Mouse (Mus musculus) 416B (cell line): ENCODE measurements around the gene Slc41a2.
"Not testable (repeated sequence)": the region's sequence is repeated elsewhere in the genome, so short reads cannot be mapped to it uniquely, and the experiment has no call there.

Source experiments
- DNase-seq: peaks from one replicate; pipeline ENCODE4 v3.0.0; 2011; ENCODE audit warnings: low read depth

Slc41a2 gene

DNA sequence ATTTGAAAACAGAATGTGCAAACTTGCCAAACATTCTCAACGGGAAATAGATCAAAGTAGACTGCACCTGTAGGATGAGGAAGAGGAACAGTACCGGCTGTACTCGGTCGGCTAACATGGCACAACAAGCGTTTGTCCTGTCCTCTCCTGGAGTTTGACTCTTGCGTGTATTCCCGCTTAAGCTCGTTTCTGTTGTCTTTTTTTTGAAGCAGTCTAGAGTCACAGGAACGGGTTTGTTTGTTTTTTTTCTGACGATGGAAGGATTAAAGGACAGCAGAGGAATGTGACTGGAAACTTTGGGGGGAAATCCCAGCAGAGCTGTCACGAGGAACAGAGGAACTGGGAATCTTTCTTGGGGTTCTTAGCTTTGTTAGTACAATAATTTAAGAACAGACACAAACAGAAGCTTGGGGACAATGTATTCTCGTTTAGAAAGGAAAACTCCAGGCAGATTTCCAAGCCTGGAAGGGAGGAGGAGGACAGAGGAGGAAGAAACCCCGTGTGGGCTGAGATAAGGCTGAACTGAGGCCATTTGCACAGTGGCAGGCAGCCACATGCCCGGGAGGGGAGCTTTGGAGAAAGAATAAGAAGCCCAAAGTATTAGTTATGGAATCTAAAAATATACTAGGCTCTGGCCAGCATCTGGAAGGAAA, 16.1 kb upstream of the Slc41a2 start:
- DNase-seq = no peak

DNA sequence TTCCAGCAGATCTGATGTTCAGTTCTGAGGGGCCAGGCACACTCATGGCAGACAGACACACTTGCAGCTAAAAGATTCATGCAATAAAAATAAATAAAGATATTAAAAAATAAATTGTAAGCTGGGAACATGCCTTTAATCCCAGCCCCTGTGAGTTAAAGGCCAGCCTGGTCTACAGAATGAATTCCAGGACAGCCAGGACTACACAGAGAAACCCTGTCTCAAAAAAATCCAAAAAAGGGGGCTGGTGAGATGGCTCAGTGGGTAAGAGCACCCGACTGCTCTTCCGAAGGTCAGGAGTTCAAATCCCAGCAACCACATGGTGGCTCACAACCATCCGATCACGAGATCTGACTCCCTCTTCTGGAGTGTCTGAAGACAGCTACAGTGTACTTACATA, 14.1 kb upstream of the Slc41a2 start:
- DNase-seq = not testable (repeated sequence)

DNA sequence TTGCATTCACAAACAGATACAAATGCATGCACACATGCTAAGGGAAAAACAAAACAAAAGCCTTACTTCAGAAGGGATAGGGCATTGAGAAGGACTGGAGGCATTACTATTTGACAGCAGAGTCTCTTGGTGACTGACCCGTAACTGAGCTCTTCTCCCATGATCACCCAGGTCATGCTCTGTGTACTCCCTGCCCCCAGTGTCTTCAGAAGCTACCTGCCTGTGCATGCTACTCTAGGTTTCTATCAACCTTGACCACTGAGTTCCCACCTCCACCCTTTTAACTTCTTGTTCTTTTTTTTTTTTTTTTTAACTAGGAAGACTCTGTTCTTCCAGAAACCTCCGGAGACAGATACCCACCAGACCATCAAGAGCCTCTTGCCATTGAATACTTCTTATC, 13.0 kb upstream of the Slc41a2 start:
- no peak for DNase-seq

DNA sequence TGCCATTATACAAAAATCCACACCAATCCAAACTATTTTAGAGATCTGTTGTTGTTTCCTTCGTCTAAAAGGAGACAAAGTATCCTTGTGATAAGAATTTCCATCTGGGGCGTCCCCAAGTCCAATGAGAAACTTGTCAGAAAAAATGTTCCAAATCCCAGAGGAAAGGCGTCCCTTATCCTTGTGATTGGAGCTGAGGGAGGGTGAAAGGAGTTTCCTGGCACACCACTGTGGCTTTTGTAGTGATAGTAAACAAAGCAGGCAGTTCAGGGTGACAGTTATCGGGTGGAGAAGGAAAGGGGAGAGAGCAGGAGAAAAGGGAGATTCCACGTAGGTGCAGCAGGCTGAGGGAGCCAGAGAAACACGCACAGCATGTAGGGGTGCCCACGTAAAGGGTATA, 9.8 kb upstream of the Slc41a2 start:
- no peak for DNase-seq

DNA sequence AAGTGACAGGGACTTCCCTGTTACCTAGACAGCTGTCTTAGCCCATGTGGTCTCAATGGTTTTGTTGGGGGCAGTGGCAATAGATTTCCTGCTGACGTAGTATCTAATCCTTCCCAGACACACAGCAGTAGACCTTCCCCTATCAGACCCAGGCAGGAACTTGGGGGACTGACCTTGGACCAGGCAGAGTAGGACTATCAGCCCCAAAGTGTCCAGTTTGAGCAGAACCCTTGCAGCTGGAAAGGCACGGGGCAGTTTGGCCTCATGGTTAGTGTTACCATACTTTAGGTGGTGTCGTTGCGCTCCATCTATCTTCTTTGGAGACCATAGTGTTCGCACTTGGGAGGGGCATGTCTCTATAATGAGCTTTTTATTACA, 8.7 kb upstream of the Slc41a2 start:
- DNase-seq = no peak

DNA sequence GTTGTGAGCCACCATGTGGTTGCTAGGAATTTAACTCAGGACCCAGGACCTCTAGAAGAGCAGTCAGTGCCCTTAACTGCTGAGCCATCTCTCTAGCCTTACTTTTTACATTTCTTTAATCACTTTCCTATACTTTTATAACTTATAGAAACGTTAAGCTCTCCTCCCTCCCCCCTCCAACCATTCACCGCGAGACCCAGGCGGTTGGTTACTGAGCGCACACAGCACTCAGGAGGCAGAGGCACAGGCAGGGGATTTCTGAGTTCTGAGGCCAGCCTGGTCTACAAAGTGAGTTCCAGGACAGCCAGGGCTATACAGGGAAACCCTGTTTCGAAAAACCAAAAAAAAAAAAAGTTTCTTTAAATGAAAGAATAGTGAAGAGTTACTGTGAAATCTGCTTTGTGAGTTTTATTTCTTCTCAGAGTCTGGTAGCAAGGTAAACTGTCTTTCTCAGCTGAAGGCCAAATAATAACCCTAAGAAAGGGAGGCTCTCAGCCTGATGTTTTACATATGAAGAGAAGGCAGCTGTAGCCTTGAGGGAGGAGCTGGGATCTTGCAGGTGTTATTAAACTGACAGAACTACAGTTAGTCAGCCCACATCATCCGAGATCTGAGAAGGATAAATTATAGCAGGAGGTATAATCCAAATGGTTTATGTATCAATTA, 8.1 kb upstream of the Slc41a2 start:
- DNase-seq = no peak

DNA sequence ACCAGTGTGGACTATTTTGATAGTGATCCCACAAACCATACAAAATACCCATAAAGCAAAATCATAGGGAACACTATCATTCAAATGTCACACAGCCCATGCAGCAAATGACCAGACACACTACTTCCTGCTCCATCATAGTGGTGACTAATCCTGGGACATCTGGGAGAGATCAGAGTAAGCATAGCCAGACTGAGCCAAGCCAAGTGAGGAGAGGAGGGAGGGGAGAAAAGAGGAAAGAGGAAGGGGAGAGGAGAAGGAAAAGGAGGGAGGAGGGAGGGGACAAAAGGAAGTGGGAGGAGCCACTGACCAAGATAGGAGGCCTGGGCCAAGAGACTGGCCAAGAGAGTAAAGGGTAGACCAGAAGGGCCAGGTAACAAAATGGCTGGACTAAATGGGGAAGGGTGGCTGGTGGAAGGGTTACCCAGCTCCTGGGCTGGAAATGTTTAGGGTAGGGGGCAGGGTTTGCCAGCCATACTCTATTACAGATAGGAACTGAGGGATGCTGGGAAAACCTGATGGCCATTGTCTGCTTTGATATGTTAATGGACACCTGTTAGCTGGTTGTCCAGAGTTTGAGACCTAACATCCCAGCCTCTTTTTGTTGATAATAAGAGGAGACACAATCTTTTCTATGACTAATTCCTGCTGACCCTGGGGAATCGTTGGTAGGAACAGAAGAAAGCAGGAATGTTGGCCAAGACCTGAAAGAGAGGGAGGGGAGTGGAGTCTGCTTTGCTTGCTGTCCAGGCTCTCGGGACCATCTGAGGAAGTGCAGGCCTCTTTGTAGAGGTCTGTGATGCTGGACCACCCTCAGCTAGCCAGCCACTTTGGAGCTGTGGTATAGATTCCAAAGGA, 6.4 kb upstream of the Slc41a2 start:
- DNase-seq = peak; percentile 45

DNA sequence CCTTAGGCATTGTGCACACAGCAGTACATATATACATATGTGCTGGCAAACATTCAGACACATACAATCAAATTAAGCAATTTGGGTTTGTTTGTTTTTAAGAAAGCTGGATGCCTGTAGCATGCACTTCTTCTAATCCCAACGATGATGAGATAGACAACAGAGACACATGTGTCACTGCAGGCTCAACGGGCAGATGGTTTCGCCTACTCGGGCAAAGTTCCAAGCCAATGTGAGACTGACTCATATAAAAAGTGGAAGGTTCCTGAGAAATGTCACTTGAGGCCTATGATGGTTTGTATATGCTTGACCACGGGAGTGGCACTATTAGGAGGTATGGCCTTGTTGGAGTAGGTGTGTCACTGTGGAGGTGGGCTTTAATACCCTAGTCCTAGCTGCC, 5.5 kb upstream of the Slc41a2 start:
- DNase-seq = peak; percentile 82

DNA sequence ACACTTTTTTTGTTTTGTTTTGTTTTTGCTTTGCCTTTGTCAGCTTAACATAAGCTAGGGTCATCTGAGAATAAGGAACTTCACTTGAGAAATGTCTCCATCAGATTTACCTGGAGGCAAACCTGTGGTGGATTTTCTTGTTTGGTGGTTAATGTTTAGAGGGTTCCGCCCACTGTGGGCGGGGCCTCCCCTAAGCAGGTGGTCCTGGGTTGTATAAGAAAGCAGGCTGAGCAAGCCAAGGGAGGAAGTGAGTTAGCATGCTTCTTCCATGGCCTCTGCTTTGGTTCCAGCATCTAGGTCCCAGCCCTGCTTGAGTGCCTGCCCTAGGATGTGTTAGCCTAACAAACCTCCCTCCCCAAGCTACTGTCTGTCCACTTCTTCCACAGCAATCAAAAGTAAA, 3.5 kb upstream of the Slc41a2 start:
- no peak for DNase-seq

DNA sequence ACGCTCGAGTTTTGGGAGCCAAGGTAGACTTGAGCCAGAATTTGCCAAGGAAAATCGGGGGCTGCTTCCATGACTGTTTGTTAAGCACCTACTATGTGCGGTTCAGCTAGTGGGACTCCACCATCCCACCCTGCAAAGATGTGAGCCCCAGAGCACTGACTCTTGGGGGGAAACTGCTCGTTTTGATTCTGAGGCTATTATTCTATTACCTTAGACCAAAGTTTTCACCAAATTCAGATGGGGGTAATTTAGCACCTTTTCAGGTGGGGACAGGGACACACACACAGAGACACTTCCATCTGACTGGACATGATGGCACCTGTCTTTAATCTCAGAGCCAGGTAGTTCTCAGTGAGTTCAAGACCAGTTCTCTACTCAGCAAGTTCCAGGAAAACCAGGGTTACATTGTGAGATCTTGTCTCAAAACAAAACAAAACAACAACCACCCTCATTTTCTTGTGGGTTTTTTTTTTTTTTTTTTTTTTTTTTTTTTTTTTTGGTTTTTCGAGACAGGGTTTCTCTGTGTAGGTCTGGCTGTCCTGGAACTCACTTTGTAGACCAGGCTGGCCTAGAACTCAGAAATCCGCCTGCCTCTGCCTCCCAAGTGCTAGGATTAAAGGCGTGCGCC, 403 bp upstream of the Slc41a2 start:
- DNase-seq = no peak

DNA sequence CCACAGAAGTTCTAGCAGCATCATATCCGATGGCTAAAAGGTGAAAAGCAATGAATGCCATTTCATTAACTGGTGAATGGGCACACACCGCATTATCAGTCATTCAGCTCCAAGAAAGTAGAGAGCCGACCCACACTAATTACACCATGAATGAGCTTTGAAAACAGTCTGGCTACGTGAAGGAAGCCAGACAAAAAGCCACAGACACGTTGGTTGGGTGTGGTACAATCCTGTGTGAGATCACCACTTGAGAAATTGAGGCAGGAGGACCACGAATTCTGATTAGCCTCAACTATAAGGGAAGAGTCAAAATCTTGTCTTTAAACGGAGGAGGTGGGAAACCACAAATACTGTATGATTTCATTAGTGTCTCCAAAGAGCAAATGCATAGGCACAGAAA, 1.3 kb downstream of the Slc41a2 start:
- DNase-seq = no peak

DNA sequence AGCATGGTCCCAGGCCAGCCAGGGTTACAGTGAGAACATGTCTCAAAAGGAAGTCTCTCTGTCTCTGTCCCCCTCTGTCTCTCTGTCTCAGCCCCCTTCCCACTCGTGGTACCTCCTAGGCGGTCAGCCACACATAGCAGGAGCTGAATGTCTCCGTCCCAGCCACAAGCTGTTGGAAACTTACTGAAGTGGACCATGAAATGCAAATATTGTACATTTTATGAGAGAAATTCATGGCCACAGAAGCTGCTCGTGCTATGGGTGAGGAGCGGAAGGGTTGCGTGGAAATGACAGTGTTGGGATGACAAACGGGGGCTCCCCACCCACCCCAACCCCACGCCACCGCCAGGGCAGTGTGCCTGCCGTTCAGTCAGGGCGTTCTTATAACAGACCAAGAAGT, 5.1 kb downstream of the Slc41a2 start:
- DNase-seq = no peak

DNA sequence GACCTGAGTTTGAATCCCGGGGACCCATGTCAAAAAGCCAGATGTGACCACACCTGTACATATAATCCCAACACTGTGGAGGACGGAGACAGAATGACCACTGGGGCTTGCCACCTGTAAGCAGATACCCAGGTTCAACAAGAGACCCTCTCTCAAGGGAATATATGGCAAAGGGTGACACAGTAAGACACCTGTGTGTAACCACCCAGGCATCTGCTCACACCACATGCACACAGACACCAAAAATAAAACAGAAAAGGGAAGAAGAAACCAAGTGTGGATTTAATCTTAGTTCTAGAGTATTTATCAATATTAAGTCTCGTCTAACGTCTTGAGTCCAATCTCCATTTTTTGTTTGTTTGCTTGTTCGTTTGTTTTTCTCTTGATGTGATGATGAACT, 5.9 kb downstream of the Slc41a2 start:
- DNase-seq = no peak

DNA sequence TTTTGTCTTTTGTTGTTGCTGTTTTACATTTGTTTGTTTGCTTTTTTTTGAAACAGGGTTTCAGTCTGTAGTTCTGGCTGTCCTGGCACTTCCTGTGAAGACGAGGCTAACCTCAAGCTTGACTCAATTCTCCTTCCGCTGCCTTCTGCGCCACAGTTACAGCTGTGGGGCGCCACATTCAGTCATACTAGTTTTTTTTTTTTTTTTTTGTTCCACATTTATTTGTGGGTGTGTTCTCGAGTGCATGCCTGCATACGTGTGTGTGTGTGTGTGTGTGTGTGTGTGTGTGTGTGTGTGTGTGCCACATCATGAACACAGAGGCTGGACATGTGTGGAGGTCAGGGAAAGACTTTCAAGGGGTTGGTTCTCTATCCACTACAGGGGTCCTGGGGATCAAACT, 7.3 kb downstream of the Slc41a2 start:
- peak; percentile 60 for DNase-seq

DNA sequence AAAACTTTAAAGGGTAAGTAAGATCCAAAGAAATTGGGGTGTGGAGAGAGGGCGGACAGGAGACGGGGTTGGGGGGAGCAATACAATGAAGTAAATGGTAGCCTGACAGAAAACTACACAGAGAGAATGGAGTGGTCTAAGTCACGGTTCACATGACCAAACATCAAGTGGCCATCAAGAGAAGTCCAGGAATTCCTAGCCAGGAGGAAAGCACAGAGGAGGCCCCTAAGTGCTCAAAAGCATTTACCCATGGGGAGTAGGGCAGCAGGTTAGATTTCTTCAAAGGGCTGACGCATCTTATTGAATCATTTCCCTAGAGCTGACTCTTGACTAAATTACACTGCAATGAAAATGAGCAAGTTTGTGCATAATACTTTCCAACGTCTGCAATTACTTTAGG, 8.9 kb downstream of the Slc41a2 start:
- no peak for DNase-seq

DNA sequence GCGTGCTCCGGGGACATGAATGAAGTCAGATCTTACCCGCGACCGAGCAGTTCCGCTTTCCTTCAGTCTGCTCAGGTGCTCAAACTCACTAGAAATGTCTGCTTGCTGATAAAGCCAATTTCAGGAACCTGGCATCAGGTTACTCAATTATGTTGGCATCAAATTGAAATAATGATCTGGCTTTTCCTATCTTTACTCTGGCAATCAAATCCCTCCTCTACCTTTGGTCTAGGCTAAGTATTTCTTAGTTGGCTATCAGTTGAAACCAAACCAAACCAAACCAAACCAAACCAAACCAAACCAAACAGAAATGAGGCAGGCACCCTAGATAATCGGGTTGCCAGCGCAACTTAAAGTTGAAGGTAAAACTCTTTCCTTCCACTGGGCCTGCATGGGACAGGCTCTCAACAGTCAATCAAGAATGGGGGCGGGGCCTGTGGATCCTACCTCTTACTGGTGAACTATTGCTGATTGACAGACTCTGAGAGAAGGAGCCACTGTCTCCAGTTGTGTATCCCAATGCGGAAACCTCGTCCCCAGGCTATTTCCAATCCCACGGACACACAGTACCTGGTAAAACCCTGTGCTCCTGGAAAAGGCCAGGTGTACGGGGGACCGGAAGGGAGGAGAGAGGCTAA, 10.9 kb downstream of the Slc41a2 start:
- DNase-seq = no peak

DNA sequence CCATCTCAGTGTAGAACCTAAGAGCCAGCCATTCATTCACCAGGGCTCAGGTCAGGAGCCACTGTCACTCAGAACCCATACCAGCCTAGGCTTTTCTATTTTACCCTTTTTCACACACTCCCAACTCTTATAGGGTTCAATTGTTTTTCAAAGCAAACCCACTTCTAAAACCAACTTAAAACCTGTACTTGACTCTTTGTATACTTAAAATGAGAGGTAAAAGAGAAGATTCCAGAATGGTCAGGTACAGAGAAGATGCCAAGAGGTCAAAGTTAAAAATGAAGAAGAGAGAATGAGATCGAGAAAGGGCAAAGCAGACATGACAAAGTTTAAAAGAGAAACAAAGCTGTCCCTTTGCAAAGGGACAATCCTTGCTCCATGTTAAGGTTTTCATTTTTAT, 11.8 kb downstream of the Slc41a2 start:
- DNase-seq = no peak

DNA sequence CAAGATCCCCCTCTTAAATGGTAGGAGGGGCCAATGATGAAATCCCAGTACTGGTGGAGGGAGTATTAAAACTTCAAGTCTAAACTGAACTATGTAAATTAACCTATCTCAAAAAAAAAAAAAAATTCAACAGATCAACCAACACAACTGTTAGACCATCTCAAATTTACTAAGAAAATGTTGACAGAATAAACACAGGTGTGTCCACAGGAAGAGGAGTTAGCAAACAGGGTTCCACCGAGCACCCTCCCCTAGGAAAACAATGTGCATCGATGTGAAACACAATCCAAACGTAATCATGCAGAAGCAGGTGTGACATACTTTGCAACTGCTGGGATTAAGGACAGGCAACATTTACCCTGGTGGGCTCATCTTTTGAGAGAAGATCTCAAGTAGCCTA, 12.8 kb downstream of the Slc41a2 start:
- no peak for DNase-seq

DNA sequence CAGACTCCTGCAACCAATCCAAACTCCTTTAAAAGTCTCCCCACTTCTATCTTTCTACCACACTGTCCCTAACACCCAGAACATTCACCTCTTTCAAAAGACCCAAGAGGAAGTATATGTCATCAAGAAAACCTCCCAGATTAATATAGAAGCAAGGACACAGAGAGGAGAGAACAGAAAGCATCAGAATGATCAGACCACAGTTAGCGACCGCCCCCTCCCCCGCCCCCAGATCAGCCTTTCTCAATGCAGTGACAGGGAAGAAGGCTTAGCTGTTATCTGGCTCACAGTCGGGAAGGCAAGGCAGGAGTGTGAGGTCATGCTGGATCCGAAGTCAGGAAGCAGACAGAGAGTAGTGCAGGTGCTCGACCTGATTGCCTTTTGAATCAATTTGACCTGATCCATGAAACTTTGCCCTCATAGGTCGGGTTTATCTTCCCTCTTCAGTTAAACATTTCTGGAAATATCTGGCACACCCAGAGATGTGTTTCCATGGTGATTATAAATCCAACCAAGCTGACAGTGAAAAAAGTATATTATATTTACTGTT, 15.1 kb downstream of the Slc41a2 start:
- no peak for DNase-seq

DNA sequence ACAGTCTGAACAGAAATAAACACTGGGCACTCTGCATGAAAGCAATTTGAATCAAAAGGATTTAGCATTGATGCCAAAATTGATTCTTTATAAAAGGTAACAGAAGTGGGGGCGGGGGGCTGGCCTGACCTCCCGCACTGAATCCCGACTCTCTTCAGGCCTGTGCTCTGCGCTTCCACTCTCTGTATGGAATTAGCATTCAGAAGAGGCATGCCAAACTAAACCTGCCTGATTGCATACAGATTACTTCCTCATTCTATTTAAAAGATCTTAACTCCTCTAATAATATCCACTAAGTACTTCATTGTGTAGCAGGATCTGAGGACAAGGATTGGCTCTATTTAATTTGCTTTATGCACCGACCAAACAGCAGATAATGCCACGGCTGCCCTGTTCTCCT, 16.2 kb downstream of the Slc41a2 start:
- DNase-seq = no peak

DNA sequence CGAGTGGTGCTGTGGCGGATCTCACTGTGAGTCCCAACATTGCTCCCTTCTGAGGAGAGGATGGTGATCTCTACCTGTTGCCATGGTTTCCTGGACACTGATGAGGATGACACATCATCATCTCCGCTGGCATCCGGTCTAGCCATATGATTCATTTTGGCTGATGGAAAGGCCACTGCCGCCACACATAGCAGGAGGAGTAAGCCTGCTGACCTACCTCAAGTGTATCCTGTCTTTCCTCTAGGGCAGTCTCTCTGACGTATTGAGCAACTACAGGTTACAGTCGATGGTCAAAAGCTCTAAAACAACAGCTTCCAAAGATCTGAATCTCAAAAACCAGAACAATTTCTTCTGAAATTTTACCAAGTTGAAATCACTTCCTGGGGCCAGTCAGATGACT, 16.8 kb downstream of the Slc41a2 start:
- DNase-seq = peak; percentile 70

DNA sequence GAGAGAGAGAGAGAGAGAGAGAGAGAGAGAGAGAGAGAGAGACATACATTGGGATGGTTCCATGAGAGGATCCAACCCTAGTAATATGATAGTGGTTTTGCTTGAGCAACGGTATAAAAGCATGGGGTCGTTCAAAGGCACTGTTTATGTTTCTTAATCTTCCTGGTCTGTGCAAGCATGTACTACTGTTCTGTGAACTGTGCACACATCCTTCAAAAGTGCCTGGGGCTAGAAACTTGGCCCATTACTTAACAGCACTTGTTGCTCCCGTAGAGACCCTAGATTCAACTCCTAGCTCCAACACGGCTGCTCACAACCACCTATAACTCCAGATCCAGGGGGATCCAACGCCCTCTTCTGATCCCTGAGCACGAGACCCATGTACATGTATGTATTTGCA, 17.3 kb downstream of the Slc41a2 start:
- DNase-seq = no peak
